Mouse (Mus musculus): ENCODE measurements around the gene Srsf7.
"Not testable (repeated sequence)": the region's sequence is repeated elsewhere in the genome, so short reads cannot be mapped to it uniquely, and the experiment has no call there.

Srsf7 gene

DNA sequence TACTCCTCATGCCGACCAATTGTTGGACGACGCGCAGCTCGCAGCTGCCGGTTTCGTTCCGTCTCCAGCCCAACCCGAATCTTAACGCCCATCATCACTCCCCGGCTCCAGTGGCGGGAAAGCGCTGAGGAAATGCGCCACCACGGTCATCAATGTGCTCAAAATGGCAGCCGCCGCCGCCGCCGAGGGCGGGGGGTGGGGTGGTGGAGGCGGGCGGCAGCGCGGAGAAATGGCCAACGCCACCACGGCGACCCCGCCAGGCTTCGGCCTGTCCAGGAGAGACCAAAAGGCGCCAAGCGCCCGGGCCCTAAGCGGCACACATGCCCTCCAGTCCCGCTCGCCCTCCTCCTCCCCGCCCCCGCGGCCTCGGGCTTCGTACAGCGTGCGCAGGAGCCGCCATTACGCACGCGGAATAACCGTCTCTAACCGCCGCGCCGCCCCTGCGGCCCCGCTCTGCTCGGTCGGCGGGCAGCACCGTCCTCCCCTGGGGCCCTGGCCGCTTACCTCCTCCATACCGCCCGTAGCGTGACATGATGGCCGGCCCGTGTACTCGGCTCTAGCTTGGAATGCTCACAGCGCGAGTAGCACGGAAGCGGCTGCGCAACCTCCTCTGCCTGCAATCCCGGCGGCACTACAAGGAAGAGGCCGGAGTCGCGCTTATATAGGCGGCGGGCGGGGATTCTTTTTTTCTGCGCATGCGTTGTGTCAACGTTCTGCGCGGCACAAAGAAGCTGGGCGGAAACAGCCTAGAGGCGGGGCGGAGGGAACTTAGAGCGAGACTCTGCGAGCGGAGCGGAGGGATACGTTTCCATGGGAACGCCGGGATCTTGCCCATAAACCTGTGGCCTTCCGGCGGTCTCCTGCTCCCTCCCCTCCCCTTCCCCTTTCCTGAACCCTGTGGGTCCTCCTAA is at the start of gene Srsf7, which contains the start of gene Ttc39d:
TSS of gene Srsf7 (minus strand) at position 637 of the 911 bp plus-strand sequence.
TSS of gene Ttc39d (plus strand) at position 790 of the 911 bp plus-strand sequence.
- peak; percentile 99 for DNase-seq (ENCODE audit: low spot score)

DNA sequence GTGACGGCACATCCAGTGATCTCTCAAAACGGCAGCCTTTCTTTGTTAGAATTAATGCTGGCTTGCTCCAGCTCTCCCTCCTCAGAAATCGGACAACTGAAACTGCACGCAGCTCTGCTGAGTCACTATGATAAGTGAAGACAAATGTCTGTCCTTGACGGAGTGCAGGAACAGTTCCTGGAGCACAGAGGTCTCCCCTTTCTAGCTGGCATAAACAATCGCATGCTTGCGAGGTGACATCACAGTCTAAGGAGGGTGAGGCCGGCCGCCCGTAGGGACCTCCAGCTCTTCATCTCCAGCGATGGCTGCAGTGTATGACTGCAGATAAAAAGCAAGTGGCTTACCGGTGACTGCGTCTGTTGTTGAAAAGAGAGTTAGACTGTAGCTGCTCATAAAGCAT is 48.1 kb upstream of the Srsf7 start:
- DNase-seq (ENCODE audit: low spot score): peak; percentile 68

GRCm38 (mm10) chr17:80254421-80254820 is 47.3 kb upstream of the Srsf7 start:
- DNase-seq (ENCODE audit: low spot score): no peak

GRCm38 (mm10) chr17:80252757-80253525 is 45.8 kb upstream of the Srsf7 start:
- no peak for DNase-seq (ENCODE audit: low spot score)

DNA sequence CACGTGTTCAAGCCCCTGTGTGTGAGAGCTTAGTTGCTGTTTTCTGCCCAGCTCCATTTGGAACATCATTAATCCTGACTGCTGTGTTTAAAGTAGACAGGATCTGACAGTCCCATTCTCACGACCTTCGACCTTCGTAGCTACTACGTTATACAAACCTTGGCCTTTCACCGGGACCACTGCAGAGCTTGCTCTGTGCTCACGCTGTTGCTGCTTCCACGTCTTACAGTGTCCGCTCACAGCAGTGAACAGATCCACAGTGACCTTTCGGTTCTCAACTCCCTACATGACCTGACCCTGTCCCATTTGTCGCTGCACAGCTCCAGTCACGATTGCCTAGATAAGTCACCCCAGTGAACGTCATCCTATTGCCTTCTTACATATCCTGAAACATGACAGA is 36.0 kb upstream of the Srsf7 start:
- no peak for DNase-seq (ENCODE audit: low spot score)

DNA sequence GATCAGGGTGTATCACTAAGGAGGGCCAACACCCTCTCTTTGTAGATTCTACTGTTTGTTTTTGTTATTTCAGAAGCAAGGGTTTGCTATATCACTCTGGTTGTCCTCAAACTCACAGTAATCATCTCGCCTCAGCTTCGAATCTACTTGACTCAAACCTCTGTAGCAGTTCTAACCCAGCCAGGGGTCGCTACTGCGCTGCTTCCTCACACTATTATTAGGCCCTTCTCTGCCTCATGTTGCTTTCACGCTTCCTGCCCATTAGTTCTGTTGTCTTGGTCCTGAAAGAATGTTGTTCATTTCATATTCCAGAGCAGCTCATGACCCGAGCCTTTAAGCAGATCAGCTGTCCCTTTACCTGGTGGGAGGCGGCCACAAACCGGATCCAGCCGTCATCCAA is 34.5 kb upstream of the Srsf7 start:
- DNase-seq (ENCODE audit: low spot score): no peak

DNA sequence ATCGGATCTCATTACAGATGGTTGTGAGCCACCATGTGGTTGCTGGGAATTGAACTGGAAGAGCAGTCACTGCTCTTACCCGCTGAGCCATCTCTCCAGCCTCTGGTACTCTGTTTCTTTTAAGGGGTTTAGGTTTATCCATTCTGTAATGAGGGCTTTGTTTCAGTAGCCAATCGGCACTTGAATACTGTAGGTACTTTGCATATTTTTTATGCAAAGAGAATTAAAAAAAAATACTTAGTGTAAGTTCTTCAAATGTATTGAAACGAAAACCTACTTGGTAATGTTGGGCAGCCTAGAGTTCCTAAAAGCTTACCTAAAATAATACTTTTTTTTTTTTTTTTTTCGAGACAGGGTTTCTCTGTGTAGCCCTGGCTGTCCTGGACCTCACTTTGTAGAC is 30.4 kb upstream of the Srsf7 start:
- no peak for DNase-seq (ENCODE audit: low spot score)

- DNase-seq (ENCODE audit: low spot score): no peak
These were observed 29.7 kb upstream of the Srsf7 start for GRCm38 (mm10) chr17:80236805-80237204.

DNA sequence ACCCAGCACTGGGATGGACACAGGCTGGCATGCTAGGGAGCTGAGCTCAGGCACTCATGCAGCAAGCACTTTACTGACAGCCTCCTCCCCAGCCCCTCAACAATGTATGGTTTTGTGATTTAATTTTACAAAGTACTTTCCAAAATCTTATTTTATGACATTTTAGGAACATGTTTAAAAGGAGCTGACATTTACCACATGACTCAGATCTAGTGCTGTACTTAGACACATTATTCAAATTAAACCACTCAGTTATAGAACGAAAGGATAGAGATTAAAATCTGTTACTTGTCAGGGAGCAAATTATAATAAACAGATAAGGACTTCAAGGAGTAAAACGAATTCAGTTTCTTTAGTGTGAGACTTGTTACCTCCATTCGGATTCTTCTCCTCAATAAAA is 28.4 kb upstream of the Srsf7 start:
- no peak for DNase-seq (ENCODE audit: low spot score)

GRCm38 (mm10) chr17:80234376-80234775 is 27.3 kb upstream of the Srsf7 start:
- no peak for DNase-seq (ENCODE audit: low spot score)

DNA sequence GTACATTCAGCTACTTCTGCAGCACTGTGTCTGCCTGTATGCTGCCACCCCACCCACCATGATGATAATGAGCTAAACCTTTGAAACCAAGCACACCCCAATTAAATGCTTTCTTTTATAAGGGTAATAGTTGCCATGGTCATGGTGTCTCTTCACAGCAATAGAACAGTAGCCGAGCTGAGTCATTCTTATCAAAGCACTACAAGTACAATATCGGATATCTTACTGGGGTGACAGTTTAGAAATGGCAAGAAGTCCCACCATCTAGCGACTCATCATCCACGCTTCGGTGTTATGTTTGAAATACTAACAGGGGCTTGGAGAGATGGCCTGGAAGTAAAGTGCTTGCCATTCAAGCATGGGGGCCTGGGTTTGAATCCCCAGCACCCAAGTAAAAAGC is 26.7 kb upstream of the Srsf7 start:
- no peak for DNase-seq (ENCODE audit: low spot score)

- no peak for DNase-seq (ENCODE audit: low spot score)
These were observed 22.3 kb upstream of the Srsf7 start for GRCm38 (mm10) chr17:80229396-80229795.

GRCm38 (mm10) chr17:80225142-80225541 is 18.0 kb upstream of the Srsf7 start:
- not testable (repeated sequence) for DNase-seq (ENCODE audit: low spot score)

DNA sequence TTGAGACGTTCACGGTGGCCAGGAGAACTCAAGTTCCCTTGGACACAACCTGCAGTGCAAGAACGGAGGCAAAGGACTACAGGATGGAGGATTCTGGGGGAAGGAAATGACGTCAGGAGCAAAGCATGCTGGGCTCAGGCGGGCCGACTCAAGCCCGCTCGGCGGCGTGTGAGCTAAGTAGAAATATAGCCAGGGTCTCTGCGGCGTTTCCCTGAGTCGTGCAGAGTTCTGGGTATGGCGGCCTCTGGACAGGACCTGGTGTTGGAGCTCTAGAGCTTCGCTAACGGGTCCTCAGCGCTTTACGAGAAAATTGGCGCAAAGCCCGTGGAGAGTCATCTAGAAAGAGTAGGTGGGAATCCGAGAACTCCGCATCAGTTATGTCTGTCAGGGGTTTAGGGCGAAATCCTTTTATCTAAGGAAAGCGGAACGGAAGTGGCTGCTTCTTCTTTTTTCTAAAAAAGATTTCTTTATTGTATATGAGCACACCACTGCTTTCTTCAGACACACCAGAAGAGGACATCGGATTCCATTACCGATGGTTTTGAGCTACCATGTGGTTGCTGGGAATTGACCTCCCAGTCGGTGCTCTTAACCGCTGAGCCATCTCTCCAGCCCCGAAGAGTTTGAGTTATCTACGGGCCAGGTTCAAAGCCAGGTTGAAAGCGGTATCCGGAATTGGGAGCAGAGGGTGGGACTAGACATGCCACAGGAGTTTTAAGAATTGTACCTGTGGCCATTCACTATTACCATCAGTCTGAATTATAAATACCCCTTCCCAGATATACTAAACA is 17.4 kb upstream of the Srsf7 start, which contains the start of gene Gemin6:
TSS of gene Gemin6 (plus strand) at position 116 of the 791 bp plus-strand sequence.
- peak; percentile 83 for DNase-seq (ENCODE audit: low spot score)

- no peak for DNase-seq (ENCODE audit: low spot score)
These were observed 16.7 kb upstream of the Srsf7 start for GRCm38 (mm10) chr17:80223829-80224228.

GRCm38 (mm10) chr17:80221890-80222628 is 15.0 kb upstream of the Srsf7 start:
- no peak for DNase-seq (ENCODE audit: low spot score)

- no peak for DNase-seq (ENCODE audit: low spot score)
These were observed 14.1 kb upstream of the Srsf7 start for GRCm38 (mm10) chr17:80221202-80221601.

GRCm38 (mm10) chr17:80220131-80220530 is 13.0 kb upstream of the Srsf7 start:
- no peak for DNase-seq (ENCODE audit: low spot score)

DNA sequence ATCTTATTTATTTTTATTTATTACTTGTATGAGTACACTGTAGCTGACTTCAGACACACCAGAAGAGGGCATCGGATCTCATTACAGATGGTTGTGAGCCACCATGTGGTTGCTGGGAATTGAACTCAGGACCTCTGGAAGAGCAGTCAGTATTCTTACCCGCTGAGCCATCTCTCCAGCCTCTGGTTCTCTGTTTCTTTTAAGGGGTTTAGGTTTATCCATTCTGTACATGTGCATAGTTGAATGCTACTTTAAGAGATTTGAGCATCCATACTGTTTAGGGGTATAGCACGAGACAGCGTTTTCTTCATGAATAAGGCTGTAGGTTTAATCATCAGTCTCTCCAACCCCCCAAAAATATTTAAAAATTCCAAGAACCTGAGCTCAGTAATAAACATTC is 6.9 kb upstream of the Srsf7 start:
- DNase-seq (ENCODE audit: low spot score): not testable (repeated sequence)

GRCm38 (mm10) chr17:80206301-80206670 is 821 bp downstream of the Srsf7 start:
- peak; percentile 79 for DNase-seq (ENCODE audit: low spot score)

DNA sequence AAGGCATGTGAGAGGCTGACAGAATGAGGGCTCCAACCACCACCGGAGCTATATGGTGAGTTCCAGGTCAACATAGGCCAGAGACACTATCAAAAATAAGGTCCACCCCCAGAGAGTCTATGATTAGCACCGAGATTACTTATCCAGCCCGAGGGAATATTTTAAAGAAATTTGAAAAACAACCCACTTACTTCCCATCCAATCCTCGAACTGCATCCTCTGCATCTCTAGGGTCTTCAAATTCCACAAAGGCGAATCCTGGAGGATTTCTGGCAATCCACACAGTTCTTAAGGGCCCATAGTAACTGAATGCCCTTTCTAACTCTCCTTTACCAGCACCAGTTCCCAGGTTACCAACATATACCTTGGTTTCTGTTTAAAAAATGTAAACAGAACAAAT is 1.4 kb downstream of the Srsf7 start:
- no peak for DNase-seq (ENCODE audit: low spot score)

Measured in testis, postnatal 10 days (tissue).